In genomic region chr16:35024300-35024699, GRCm38 (mm10) we compare ENCODE assay signal across 12 mouse cellular contexts. TPM values are rescaled to one million over a fixed set of nuclear protein-coding genes. Genes with fewer than 3 reads are reported as not detected.
DNase-seq lines count a peak whose midpoint lies in the region; ATAC-seq and TF ChIP-seq lines count a peak whose summit lies in the region.
"Had no signal": no experiment of that assay in that cellular context is flagged by ENCODE, and none has a peak within 500 bp of the region (broad histone marks: within the 10 kb centered on the region; RNA-seq: fewer than 3 reads in every experiment).

No protein-coding gene starts in this region.

- TF ChIP-seq POLR2A in kidney, adult 2 months (IDR thresholded peaks at IDR 0.05; ENCODE audit: low read depth, low read length) = no peak
- TF ChIP-seq POLR2A in small intestine, adult 2 months (IDR thresholded peaks at IDR 0.05; ENCODE audit: low read depth, low read length) = no peak

- H3K27ac ChIP-seq in kidney, adult 2 months (ENCODE audit: insufficient read depth, low read depth, low read length) = no peak overlapping the region
- no peak overlapping the region for H3K27ac ChIP-seq in small intestine, adult 2 months (ENCODE audit: insufficient read depth, low read depth, low read length)
- H3K27ac ChIP-seq in forebrain, embryonic 14.5 days (ENCODE audit: low read depth, low read length) = no peak overlapping the region
- H3K27ac ChIP-seq: hindbrain, embryonic 13.5 days; limb, embryonic 12.5 days; macrophage had no signal

- H3K4me3 ChIP-seq in kidney, adult 2 months (ENCODE audit: insufficient read depth, low read depth, low read length) = no peak overlapping the region
- no peak overlapping the region for H3K4me3 ChIP-seq in small intestine, adult 2 months (ENCODE audit: low read depth, low read length)
- no peak overlapping the region for H3K4me3 ChIP-seq in forebrain, embryonic 14.5 days (ENCODE audit: low read depth, low read length)
- H3K4me3 ChIP-seq: hindbrain, embryonic 13.5 days; limb, embryonic 12.5 days had no signal

- peaks cover 2% of the 10 kb centered on the region; the same call in 1 of the 2 replicates for H3K36me3 ChIP-seq in kidney, adult 2 months (ENCODE audit: control insufficient read depth, insufficient read depth, low read length)
- H3K36me3 ChIP-seq in small intestine, adult 2 months (ENCODE audit: control insufficient read depth, insufficient read depth, low read length) = peaks cover 12% of the 10 kb centered on the region
- H3K36me3 ChIP-seq in forebrain, embryonic 14.5 days (ENCODE audit: control insufficient read depth, insufficient read depth, low read length) = peaks cover 3% of the 10 kb centered on the region; the same call in 1 of the 2 replicates

- 87% methylated on average over 5 of the region's 5 CpGs for WGBS in kidney, adult 2 months
- 92% methylated on average over 5 of the region's 5 CpGs for WGBS in small intestine, adult 2 months
- WGBS in forebrain, embryonic 14.5 days = 85% methylated on average over 5 of the region's 5 CpGs

- no peaks in the 10 kb centered on the region for H3K27me3 ChIP-seq in kidney, adult 2 months (replicated peaks; ENCODE audit: control insufficient read depth, insufficient read depth, low read length)
- H3K27me3 ChIP-seq in small intestine, adult 2 months (ENCODE audit: control insufficient read depth, insufficient read depth, low read length) = no peaks in the 10 kb centered on the region
- 0 out of 2 replicates have a peak, but pooled peaks cover 7% of the 10 kb centered on the region for H3K27me3 ChIP-seq in forebrain, embryonic 14.5 days (replicated peaks; ENCODE audit: control insufficient read depth, insufficient read depth, low read length)

- no peak overlapping the region for H3K4me2 ChIP-seq in forebrain, embryonic 14.5 days (ENCODE audit: low read length)
- H3K4me2 ChIP-seq: hindbrain, embryonic 13.5 days; limb, embryonic 12.5 days had no signal

- DNase-seq in kidney, adult 2 months = no peak
- no peak for DNase-seq in kidney, postnatal 4 days
- peak; percentile 32 for DNase-seq in CD4-positive helper T cell, adult 2 months (ENCODE audit: low read depth, low spot score)
- peak; percentile 50 for DNase-seq in NIH3T3 (ENCODE audit: low read depth)
- no peak for DNase-seq in neural tube, embryonic 10.5 days (ENCODE audit: extremely low spot score, low spot score)
- DNase-seq in forebrain, embryonic 14.5 days (ENCODE audit: low spot score) = no peak
- no peak for DNase-seq in testis, postnatal 10 days (ENCODE audit: low spot score)
- DNase-seq: heart, adult 11 months had no signal

- H3K9ac ChIP-seq in forebrain, embryonic 14.5 days (ENCODE audit: low read length) = no peak overlapping the region
- H3K9ac ChIP-seq: hindbrain, embryonic 13.5 days; limb, embryonic 12.5 days had no signal

- no peak for ATAC-seq in forebrain, embryonic 14.5 days

- peaks cover 3% of the 10 kb centered on the region; the same call in 1 of the 2 replicates for H3K4me1 ChIP-seq in kidney, adult 2 months (ENCODE audit: control insufficient read depth, insufficient read depth, low read length)
- H3K4me1 ChIP-seq in small intestine, adult 2 months (ENCODE audit: control insufficient read depth, insufficient read depth, insufficient read length, low read length) = no peaks in the 10 kb centered on the region
- H3K4me1 ChIP-seq in forebrain, embryonic 14.5 days (ENCODE audit: control insufficient read depth, insufficient read depth, low read length) = no peaks in the 10 kb centered on the region

- peak; percentile 32; the same call in 1 of the 2 replicates for TF ChIP-seq CTCF in kidney, adult 2 months (conservative IDR thresholded peaks at IDR 0.05; ENCODE audit: insufficient read depth, insufficient read length, low read depth, low read length)
- TF ChIP-seq CTCF in small intestine, adult 2 months (IDR thresholded peaks at IDR 0.05; ENCODE audit: extremely low read depth, insufficient read length, insufficient replicate concordance, low read depth, low read length) = peak; percentile 36; the same call in 1 of the 2 replicates

- no peaks in the 10 kb centered on the region for H3K9me3 ChIP-seq in forebrain, embryonic 14.5 days (replicated peaks; ENCODE audit: control insufficient read depth, low read length)
- H3K9me3 ChIP-seq: hindbrain, embryonic 13.5 days; limb, embryonic 12.5 days had no signal

RNA-seq across cellular contexts. Expression of gene Hacd2, which starts 2.1 kb away (rescaled TPM):
- 68.4 and 70.8 TPM in 2 replicates for polyA plus RNA-seq in kidney, adult 2 months (2012; rRNA removed)
- 25.6 and 34.9 TPM in 2 replicates for polyA plus RNA-seq in small intestine, adult 2 months (2012; rRNA removed)
- 19.8 and 32.1 TPM in 2 replicates for polyA plus RNA-seq in forebrain, embryonic 14.5 days (2014; fragmentation: Nextera tagmentation; extraction: Ambion mirVana)

Comparison
In these comparisons a context has a peak if more than half of its experiments do, and no peak if none do; other contexts are left out.
1. DNase-seq: peak in CD4-positive helper T cell, adult 2 months (single experiment) and NIH3T3 (single experiment); none in kidney, adult 2 months (single experiment), kidney, postnatal 4 days (0 of 2), neural tube, embryonic 10.5 days (single experiment), forebrain, embryonic 14.5 days (single experiment) and testis, postnatal 10 days (single experiment).